Mouse (Mus musculus): ENCODE results near the gene D230025D16Rik. TPM values are rescaled to one million over a fixed set of nuclear protein-coding genes. Genes with fewer than 3 reads are reported as not detected.

Gene D230025D16Rik
- polyA plus RNA-seq, 1 experiment from 2014 or later: 20.8 TPM

DNA sequence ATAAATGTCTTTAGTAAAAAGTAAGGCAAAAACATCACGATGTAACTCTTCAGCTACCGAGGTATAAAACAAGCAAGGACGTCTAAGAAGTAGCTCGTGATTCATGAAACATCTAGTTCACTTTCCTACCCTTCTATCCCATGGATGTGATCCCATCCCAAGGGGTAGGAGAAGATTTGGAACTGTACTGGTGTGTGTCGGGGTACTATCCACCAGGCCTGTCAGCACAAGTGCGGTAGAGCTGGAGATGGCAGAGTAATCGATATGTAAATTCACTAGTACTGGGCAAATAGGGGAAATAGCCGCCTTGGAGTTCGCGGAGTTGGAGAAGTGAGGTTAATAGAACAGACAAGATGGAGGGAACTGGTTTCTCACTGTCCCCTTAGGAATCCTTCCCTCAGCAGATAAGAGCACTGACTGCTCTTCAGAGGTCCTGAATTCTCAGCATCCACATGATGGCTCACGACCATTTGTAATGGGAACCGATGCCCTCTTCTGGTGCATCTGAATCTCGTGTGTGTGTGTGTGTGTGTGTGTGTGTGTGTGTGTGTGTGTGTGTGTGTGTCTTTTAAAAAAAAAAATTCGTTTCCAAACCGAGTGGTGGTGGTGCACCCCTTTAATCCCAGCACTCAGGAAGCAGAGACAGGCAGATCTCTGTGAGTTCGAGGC lies 38.4 kb downstream of the D230025D16Rik start:
- H3K27me3 ChIP-seq (ENCODE audit: control insufficient read depth, insufficient read depth, low read length): peaks cover 34% of the 10 kb centered on the region

DNA sequence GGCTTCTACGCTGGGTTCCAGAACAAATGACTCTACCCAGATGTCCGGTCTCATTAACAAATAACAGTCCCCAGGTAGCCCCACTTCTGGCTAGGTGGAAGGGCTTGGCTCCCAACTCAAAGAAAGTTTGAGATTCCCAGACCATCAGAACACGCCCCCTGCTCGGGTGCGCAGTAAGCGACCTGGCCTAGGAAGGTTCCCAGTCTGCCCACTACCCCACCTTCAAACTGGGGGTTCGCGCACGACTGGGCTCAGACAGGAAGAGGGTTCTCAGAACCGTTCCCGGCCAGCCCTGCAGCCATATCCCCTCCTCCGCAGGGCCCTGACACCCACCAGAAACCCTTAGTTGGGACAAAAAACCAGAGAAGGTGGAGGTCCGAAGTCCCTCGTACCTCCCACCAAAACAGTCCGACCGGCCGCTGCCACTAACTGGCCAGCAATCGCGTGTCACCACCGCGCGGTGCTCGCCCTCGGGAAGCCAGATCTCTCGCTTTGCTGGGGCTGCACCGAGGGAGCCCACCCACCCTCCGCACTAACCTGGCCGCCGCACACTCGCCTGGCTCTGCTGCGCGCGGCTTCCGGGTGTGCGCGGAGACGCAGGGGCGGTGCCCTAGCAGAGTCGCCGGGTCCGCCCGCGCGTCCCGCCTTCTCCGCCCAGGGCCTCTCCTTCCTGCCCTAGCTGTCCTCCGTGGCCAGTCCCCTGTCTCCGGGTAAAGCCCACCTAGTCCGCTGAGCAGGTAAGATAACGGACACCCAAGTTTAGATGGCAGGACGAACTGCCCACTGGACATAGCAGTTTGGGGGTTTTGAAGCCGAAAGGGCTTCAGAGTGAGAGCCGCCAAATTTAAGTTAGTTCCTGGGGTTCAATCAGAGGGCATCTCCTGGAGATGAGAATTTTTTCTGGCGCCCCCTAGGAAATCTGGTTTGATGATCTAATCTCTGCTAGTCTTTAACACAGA lies 39.4 kb downstream of the D230025D16Rik start, which contains the start of the genes Tradd and Fbxl8:
Gene Tradd (minus strand): TSS at position 586 of the 959 bp plus-strand sequence.
Gene Fbxl8 (plus strand): TSS at position 625 of the 959 bp plus-strand sequence.
- Histone ChIP-seq H3K27me3 (ENCODE audit: control insufficient read depth, insufficient read depth, low read length) (peaks cover 37% of the 10 kb centered on the region), H3K36me3 (ENCODE audit: control insufficient read depth, insufficient read depth) (no peaks in the 10 kb centered on the region), H3K27ac (ENCODE audit: low read length) (no peak within 1 kb of the TSS), H3K4me2 (ENCODE audit: low read depth, low read length) (peak within 1 kb of the TSS; percentile 92), H3K4me3 (ENCODE audit: low read length) (peak within 1 kb of the TSS; percentile 76), H3K4me1 (ENCODE audit: control insufficient read depth, insufficient read depth, low read length) (peaks cover 29% of the 10 kb centered on the region), H3K9me3 (replicated peaks; ENCODE audit: control insufficient read depth, low read length) (peaks cover 4% of the 10 kb centered on the region), H3K9ac (ENCODE audit: low read length) (peak within 1 kb of the TSS; percentile 81)
- ATAC-seq (replicated peaks; ENCODE audit: extremely low read depth, insufficient read depth, low FRiP score): peak; percentile 65; the same call in 1 of the 2 replicates
- 1% methylated on average over 54 of the region's 54 CpGs for WGBS

More for the DNA sequence above, 38.4 kb downstream of the D230025D16Rik start:
- Histone ChIP-seq H3K4me3 (ENCODE audit: low read length) (no peak overlapping the region; the same call in 1 of the 2 replicates), H3K9me3 (replicated peaks; ENCODE audit: control insufficient read depth, low read length) (peaks cover 4% of the 10 kb centered on the region), H3K4me2 (ENCODE audit: low read depth, low read length) (peak overlapping the region; percentile 92), H3K36me3 (ENCODE audit: control insufficient read depth, insufficient read depth) (no peaks in the 10 kb centered on the region), H3K9ac (ENCODE audit: low read length) (no peak overlapping the region; the same call in 1 of the 2 replicates), H3K4me1 (ENCODE audit: control insufficient read depth, insufficient read depth, low read length) (peaks cover 27% of the 10 kb centered on the region), H3K27ac (ENCODE audit: low read length) (no peak overlapping the region)
- 45% methylated on average over 16 of the region's 16 CpGs for WGBS
- no peak for ATAC-seq (replicated peaks; ENCODE audit: extremely low read depth, insufficient read depth, low FRiP score)

DNA sequence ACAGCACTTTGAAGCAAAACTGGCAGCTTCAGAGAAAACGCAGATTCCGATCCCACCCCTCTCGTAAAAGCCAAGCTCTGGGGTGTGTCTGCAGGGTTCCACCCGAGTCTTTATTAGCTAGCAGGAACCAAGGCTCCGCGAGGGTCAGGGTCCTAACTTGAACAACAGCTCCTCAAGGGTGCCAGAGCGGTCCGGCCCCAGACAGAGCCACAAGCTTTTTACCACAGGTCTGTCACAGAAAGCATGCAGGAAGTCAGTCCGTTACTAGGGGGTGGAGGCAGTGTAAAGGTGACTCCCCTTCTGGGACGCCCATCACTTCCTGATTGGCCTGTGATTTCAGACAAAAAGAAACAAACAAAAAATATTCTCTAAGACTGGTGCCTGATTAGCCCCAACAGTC lies 40.2 kb downstream of the D230025D16Rik start:
- peaks cover 28% of the 10 kb centered on the region for H3K4me1 ChIP-seq (ENCODE audit: control insufficient read depth, insufficient read depth, low read length)
- peak overlapping the region; percentile 76 for H3K4me3 ChIP-seq (ENCODE audit: low read length)
- no peak for ATAC-seq (replicated peaks; ENCODE audit: extremely low read depth, insufficient read depth, low FRiP score)
- no peaks in the 10 kb centered on the region for H3K36me3 ChIP-seq (ENCODE audit: control insufficient read depth, insufficient read depth)
- H3K9ac ChIP-seq (ENCODE audit: low read length): peak overlapping the region; percentile 81
- peak overlapping the region; percentile 92 for H3K4me2 ChIP-seq (ENCODE audit: low read depth, low read length)
- H3K27ac ChIP-seq (ENCODE audit: low read length): no peak overlapping the region
- peaks cover 4% of the 10 kb centered on the region for H3K9me3 ChIP-seq (replicated peaks; ENCODE audit: control insufficient read depth, low read length)
- peaks cover 37% of the 10 kb centered on the region for H3K27me3 ChIP-seq (ENCODE audit: control insufficient read depth, insufficient read depth, low read length)
- WGBS: 16% methylated on average over 10 of the region's 10 CpGs

DNA sequence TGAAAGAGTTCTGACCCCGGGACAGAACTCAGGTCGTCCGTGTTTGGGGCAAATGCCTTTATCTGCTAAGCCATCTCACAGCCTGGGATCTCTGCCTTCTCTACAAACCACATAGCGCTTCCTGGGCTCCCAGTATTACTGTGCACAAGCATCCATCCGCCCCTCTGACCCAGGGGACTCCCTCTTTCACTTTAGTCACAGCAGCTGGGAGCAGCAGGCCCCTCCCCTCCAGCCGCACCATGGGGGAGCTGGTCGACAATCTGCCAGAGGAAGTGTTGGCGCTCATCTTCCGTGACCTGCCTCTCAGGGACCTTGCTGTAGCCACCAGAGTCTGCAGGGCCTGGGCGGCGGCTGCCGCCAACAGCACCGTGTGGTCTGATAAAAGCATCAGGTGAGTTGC lies 41.8 kb downstream of the D230025D16Rik start:
- Histone ChIP-seq H3K27ac (ENCODE audit: low read length) (no peak overlapping the region), H3K9me3 (replicated peaks; ENCODE audit: control insufficient read depth, low read length) (no peaks in the 10 kb centered on the region), H3K27me3 (ENCODE audit: control insufficient read depth, insufficient read depth, low read length) (peaks cover 48% of the 10 kb centered on the region), H3K9ac (ENCODE audit: low read length) (no peak overlapping the region), H3K4me3 (ENCODE audit: low read length) (no peak overlapping the region), H3K36me3 (ENCODE audit: control insufficient read depth, insufficient read depth) (no peaks in the 10 kb centered on the region), H3K4me2 (ENCODE audit: low read depth, low read length) (no peak overlapping the region), H3K4me1 (ENCODE audit: control insufficient read depth, insufficient read depth, low read length) (peaks cover 32% of the 10 kb centered on the region)
- ATAC-seq (replicated peaks; ENCODE audit: extremely low read depth, insufficient read depth, low FRiP score): no peak
- 51% methylated on average over 13 of the region's 13 CpGs for WGBS

DNA sequence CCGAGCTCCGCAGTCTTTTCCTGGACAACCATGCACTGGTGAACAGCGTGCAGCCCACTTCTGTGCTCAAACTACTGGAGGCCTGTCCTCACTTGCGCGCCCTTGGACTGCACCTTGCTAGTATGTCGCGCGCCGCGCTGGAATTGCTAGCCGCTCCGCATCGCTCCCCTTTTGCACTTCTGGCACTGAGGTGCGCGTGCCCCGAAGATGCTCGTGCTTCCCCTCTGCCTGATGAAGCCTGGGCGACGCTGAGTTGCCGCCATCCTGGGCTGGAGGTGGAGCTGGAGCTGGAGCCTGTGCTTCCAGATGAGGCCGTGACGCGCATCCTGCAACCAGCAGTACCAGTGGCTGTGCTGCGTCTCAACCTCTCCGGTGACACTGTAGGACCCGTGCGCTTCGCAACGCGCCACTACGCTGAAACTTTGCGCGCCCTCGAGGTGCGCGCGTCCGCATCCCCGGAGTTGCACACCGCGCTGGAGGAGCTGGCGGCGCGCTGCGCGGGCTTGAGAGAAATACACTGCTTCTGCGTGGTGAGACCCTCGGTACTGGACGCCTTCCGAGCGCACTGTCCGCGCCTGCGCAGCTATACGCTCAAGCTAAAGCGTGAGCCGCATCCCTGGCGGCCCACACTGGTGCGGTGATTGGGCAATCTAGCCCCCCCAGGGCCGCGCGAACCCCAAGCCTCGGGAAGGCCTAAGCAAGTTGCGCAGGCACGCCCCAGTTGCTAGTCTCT lies 43.6 kb downstream of the D230025D16Rik start:
- no peak overlapping the region for H3K27ac ChIP-seq (ENCODE audit: low read length)
- 5% methylated on average over 65 of the region's 65 CpGs for WGBS
- H3K36me3 ChIP-seq (ENCODE audit: control insufficient read depth, insufficient read depth): no peaks in the 10 kb centered on the region
- H3K9me3 ChIP-seq (replicated peaks; ENCODE audit: control insufficient read depth, low read length): no peaks in the 10 kb centered on the region
- H3K4me2 ChIP-seq (ENCODE audit: low read depth, low read length): peak overlapping the region; percentile 93
- 0 out of 2 replicates have a peak, but pooled peaks have one; percentile 1 for ATAC-seq (replicated peaks; ENCODE audit: extremely low read depth, insufficient read depth, low FRiP score)
- peak overlapping the region; percentile 71 for H3K9ac ChIP-seq (ENCODE audit: low read length)
- peaks cover 61% of the 10 kb centered on the region for H3K27me3 ChIP-seq (ENCODE audit: control insufficient read depth, insufficient read depth, low read length)
- peaks cover 32% of the 10 kb centered on the region for H3K4me1 ChIP-seq (ENCODE audit: control insufficient read depth, insufficient read depth, low read length)
- H3K4me3 ChIP-seq (ENCODE audit: low read length): peak overlapping the region; percentile 58

DNA sequence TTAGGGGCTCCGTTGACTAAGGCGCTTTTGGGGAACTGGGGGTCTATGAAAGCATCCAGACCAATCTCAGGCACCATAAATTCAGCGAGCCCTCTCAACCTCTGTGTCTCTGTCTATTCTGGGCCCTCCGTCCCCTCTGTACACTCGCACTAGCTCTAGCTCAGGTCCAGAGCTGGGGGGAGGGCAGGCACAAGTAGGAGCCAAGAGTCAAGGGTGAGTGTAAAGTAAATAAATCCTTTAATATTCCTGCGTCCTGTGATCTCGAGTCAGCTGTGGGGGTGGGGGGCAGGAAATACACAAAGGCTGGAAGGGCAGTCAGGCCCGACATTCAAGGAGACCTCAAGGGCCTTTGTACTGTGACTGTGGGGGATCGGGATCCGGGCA lies 44.1 kb downstream of the D230025D16Rik start:
- Histone ChIP-seq H3K36me3 (ENCODE audit: control insufficient read depth, insufficient read depth) (no peaks in the 10 kb centered on the region), H3K9ac (ENCODE audit: low read length) (peak overlapping the region; percentile 71), H3K4me2 (ENCODE audit: low read depth, low read length) (peak overlapping the region; percentile 93), H3K4me3 (ENCODE audit: low read length) (peak overlapping the region; percentile 58), H3K4me1 (ENCODE audit: control insufficient read depth, insufficient read depth, low read length) (peaks cover 29% of the 10 kb centered on the region), H3K27ac (ENCODE audit: low read length) (no peak overlapping the region), H3K27me3 (ENCODE audit: control insufficient read depth, insufficient read depth, low read length) (peaks cover 63% of the 10 kb centered on the region), H3K9me3 (replicated peaks; ENCODE audit: control insufficient read depth, low read length) (no peaks in the 10 kb centered on the region)
- ATAC-seq (replicated peaks; ENCODE audit: extremely low read depth, insufficient read depth, low FRiP score): peak; percentile 12; the same call in 1 of the 2 replicates
- 10% methylated on average over 10 of the region's 10 CpGs for WGBS

DNA sequence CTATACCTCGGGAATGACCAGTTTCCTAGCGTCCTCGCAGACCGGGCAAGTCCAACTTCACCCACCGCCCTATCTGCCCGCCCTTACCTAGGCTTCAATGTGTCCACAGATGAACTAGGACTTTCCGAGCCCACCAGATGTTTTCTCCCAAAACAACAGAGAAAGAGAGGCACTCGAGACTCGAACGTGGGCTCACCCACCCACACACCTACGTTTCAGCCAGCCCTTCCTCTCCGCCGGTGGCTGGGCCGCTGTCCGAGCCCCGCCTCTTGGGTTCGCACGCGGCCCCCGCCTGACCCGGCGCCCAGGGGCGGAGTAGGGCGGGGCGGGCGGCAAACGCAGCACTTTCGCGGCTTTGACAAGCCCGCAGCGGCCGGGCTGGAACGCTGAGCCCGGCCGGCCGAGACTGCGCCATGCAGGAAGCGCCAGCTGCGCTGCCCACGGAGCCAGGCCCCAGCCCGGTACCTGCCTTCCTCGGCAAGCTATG lies 44.6 kb downstream of the D230025D16Rik start, which contains the start of gene Hsf4:
Gene Hsf4 (plus strand): TSS at position 341 of the 487 bp plus-strand sequence.
- Histone ChIP-seq H3K27me3 (ENCODE audit: control insufficient read depth, insufficient read depth, low read length) (peaks cover 67% of the 10 kb centered on the region), H3K9me3 (replicated peaks; ENCODE audit: control insufficient read depth, low read length) (no peaks in the 10 kb centered on the region), H3K4me3 (ENCODE audit: low read length) (peak within 1 kb of the TSS; percentile 58), H3K9ac (ENCODE audit: low read length) (peak within 1 kb of the TSS; percentile 71), H3K4me2 (ENCODE audit: low read depth, low read length) (peak within 1 kb of the TSS; percentile 93), H3K4me1 (ENCODE audit: control insufficient read depth, insufficient read depth, low read length) (peaks cover 29% of the 10 kb centered on the region), H3K36me3 (ENCODE audit: control insufficient read depth, insufficient read depth) (no peaks in the 10 kb centered on the region), H3K27ac (ENCODE audit: low read length) (no peak within 1 kb of the TSS)
- ATAC-seq (replicated peaks; ENCODE audit: extremely low read depth, insufficient read depth, low FRiP score): peak; percentile 20; the same call in 1 of the 2 replicates
- WGBS: 2% methylated on average over 42 of the region's 42 CpGs

Measured in heart, embryonic 16.5 days (tissue).